Mouse (Mus musculus): ENCODE results near the gene Celsr2. TPM values are rescaled to one million over a fixed set of nuclear protein-coding genes. Genes with fewer than 3 reads are reported as not detected.
A peak's percentile ranks its signal among the peaks of the same experiment; 100 is the strongest.

The Celsr2 gene
- polyA plus RNA-seq, 1 experiment from 2014 or later: 65.2 TPM

DNA sequence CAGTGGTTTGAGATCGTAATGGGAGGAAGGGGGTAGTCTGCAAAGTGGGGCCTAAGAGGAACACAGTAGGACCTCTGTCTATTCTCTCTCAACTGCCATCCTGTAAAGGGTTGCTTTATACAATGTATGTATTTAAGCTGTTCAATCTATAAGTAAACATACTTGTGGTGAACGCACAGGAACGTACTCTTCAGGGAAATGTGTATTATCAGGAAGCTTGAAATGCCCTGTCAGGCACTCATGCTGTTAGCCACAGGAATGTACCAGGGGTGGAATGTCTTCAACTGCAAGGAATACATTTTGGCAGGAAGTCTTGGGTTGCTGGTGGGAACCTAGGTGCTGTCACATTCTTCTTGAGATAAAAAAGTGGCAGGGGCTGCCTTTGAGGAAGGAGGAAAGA is 42.7 kb downstream of the Celsr2 start:
- H3K4me2 ChIP-seq (ENCODE audit: low read depth): no peak overlapping the region
- H3K36me3 ChIP-seq (ENCODE audit: control insufficient read depth, insufficient read depth, low read length): no peaks in the 10 kb centered on the region
- ATAC-seq (ENCODE audit: insufficient read depth, low FRiP score, low TSS enrichment): no peak
- DNase-seq (ENCODE audit: low spot score): no peak
- H3K27ac ChIP-seq (ENCODE audit: low read depth, low read length): no peak overlapping the region
- no peaks in the 10 kb centered on the region for H3K27me3 ChIP-seq (ENCODE audit: control insufficient read depth, insufficient read depth, low read length)
- no peak overlapping the region for H3K4me3 ChIP-seq (ENCODE audit: low read depth, low read length)
- H3K4me1 ChIP-seq (ENCODE audit: control insufficient read depth, insufficient read depth, low read length): no peaks in the 10 kb centered on the region
- no peaks in the 10 kb centered on the region for H3K9me3 ChIP-seq (ENCODE audit: control insufficient read depth, low read length)
- 88% methylated on average over 3 of the region's 3 CpGs for WGBS
- no peak overlapping the region for H3K9ac ChIP-seq (ENCODE audit: low read length)

DNA sequence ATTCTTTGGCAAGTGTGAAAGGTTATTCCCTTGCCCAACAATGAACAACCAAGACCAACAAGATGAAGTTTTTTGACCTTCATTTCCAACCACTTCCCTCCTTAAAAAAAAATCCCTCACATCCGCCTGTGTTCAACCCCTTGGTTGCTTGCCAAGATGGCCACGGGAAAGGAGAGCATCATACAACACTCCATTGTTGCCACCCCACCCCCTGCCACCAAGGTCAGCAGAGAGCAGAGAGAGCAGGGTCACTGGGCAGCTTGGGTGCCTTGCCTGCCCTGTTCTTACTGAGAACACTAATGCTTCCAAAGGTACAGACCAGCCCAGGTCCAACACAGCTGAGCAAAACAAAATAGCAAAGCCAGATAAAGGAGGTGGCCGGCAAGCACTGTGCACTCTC is 43.1 kb downstream of the Celsr2 start:
- H3K4me2 ChIP-seq (ENCODE audit: low read depth): no peak overlapping the region
- H3K27ac ChIP-seq (ENCODE audit: low read depth, low read length): no peak overlapping the region
- H3K27me3 ChIP-seq (ENCODE audit: control insufficient read depth, insufficient read depth, low read length): no peaks in the 10 kb centered on the region
- H3K9me3 ChIP-seq (ENCODE audit: control insufficient read depth, low read length): no peaks in the 10 kb centered on the region
- 66% methylated on average over 3 of the region's 3 CpGs for WGBS
- no peak overlapping the region for H3K9ac ChIP-seq (ENCODE audit: low read length)
- ATAC-seq (ENCODE audit: insufficient read depth, low FRiP score, low TSS enrichment) (no peak), DNase-seq (ENCODE audit: low spot score) (no peak)
- no peak overlapping the region for H3K4me3 ChIP-seq (ENCODE audit: low read depth, low read length)
- no peaks in the 10 kb centered on the region for H3K36me3 ChIP-seq (ENCODE audit: control insufficient read depth, insufficient read depth, low read length)
- no peaks in the 10 kb centered on the region for H3K4me1 ChIP-seq (ENCODE audit: control insufficient read depth, insufficient read depth, low read length)

DNA sequence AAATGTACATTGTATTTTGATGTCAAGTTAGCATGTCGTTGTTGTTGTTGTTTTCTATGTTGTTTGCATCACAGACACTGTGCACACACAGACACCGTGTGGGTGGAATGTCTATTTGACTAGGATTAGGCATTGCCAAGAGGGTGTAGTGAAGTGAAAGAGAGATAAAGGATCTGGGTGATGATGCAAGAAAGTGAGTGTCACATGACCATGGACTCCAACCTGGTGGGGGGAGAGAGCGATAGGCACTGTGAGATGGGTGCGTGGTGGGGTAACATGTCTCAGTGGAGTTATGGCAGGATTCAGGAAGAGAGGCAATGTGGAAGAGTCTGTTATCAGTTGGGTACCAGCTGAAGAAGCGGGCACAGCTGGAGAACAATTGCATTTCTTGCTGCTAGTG is 46.6 kb downstream of the Celsr2 start:
- ATAC-seq (ENCODE audit: insufficient read depth, low FRiP score, low TSS enrichment) (no peak), DNase-seq (ENCODE audit: low spot score) (no peak)
- Histone ChIP-seq H3K27me3 (ENCODE audit: control insufficient read depth, insufficient read depth, low read length) (no peaks in the 10 kb centered on the region), H3K4me1 (ENCODE audit: control insufficient read depth, insufficient read depth, low read length) (no peaks in the 10 kb centered on the region), H3K36me3 (ENCODE audit: control insufficient read depth, insufficient read depth, low read length) (no peaks in the 10 kb centered on the region), H3K9me3 (ENCODE audit: control insufficient read depth, low read length) (no peaks in the 10 kb centered on the region), H3K27ac (ENCODE audit: low read depth, low read length) (no peak overlapping the region), H3K4me3 (ENCODE audit: low read depth, low read length) (no peak overlapping the region), H3K9ac (ENCODE audit: low read length) (no peak overlapping the region), H3K4me2 (ENCODE audit: low read depth) (no peak overlapping the region)
- WGBS: 85% methylated on average over 5 of the region's 5 CpGs

DNA sequence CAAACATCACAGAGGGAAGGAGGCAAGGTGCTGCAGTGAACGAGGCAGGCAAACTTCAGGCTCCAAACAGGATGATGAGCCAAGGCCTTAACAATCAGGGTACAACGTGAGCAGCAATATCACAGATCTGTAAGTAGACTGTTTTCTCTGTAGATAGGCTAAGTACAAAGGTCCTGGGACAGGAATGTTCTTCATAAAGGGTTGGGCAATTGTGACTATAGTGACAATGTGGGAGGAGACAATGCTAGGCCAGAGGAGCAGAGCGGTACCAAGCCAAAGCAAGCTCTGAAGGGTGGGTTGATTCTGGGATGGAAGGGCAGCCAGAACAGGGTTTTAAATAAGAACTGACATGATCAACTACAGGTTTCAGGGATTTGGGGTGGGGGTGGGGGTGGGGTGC is 47.5 kb downstream of the Celsr2 start:
- Histone ChIP-seq H3K27ac (ENCODE audit: low read depth, low read length) (no peak overlapping the region), H3K9me3 (ENCODE audit: control insufficient read depth, low read length) (no peaks in the 10 kb centered on the region), H3K4me1 (ENCODE audit: control insufficient read depth, insufficient read depth, low read length) (no peaks in the 10 kb centered on the region), H3K9ac (ENCODE audit: low read length) (no peak overlapping the region), H3K27me3 (ENCODE audit: control insufficient read depth, insufficient read depth, low read length) (no peaks in the 10 kb centered on the region), H3K4me3 (ENCODE audit: low read depth, low read length) (no peak overlapping the region), H3K36me3 (ENCODE audit: control insufficient read depth, insufficient read depth, low read length) (no peaks in the 10 kb centered on the region), H3K4me2 (ENCODE audit: low read depth) (no peak overlapping the region)
- no peak for DNase-seq (ENCODE audit: low spot score)
- ATAC-seq (ENCODE audit: insufficient read depth, low FRiP score, low TSS enrichment): no peak
- 91% methylated on average over 3 of the region's 3 CpGs for WGBS

DNA sequence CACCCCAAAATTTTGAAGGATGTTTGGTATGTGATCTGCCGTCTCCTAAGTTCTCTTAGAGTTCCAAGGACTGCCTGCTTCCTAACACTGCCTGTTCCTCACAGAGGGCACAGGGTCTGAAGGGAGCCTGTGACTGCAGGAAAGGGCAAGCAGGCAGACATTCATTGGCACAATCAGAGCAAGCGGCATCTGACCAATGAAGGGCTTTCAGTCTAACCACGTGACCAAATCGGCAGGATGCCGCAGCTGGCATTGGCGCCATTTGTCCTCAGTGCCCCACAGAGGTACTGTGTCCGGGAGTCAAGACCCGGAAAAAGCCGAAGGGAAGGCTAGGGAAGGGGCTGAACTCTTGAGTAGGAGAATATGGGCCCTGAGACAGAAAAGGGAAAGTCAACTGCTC is 48.2 kb downstream of the Celsr2 start:
- Histone ChIP-seq H3K9me3 (ENCODE audit: control insufficient read depth, low read length) (no peaks in the 10 kb centered on the region), H3K27ac (ENCODE audit: low read depth, low read length) (no peak overlapping the region), H3K4me1 (ENCODE audit: control insufficient read depth, insufficient read depth, low read length) (no peaks in the 10 kb centered on the region), H3K9ac (ENCODE audit: low read length) (no peak overlapping the region), H3K4me3 (ENCODE audit: low read depth, low read length) (no peak overlapping the region), H3K4me2 (ENCODE audit: low read depth) (peak overlapping the region; percentile 1; the same call in 1 of the 2 replicates), H3K27me3 (ENCODE audit: control insufficient read depth, insufficient read depth, low read length) (no peaks in the 10 kb centered on the region), H3K36me3 (ENCODE audit: control insufficient read depth, insufficient read depth, low read length) (no peaks in the 10 kb centered on the region)
- 57% methylated on average over 9 of the region's 9 CpGs for WGBS
- DNase-seq (ENCODE audit: low spot score) (peak; percentile 43), ATAC-seq (ENCODE audit: insufficient read depth, low FRiP score, low TSS enrichment) (peak; percentile 57; the same call in 1 of the 2 replicates)

DNA sequence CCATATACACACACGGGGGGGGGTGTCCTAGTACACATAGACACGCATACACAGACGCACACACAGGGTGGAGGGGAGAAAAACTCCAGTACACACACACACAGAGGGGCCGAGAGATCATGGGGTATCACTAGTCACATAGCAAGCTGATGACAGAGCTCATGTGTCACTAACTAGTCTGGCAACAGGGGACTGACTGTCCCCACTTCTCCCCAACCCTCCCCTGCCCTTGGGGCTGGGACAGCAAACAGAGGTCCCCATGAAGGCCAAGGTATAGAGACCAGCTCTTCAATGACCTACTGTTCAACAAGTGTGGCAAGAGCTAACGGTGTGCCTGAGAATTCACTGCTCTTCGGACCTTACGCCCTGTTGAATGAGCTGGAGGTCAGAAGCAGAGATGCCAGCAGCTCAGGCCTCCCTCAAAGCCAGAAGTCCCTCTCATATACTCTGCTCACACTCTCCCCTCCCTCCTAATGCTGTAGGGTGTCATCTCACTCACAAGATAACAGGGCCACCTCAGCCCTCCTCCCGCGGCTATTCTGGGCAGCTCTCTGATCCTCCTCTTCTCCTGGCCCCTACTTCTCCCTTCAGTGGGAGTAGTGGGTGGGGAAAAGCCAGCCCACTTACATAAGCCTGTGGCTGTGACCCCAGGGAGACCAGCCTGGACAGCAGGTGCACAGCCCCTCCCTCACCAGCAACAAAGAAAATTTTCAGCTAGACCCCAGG is 50.9 kb downstream of the Celsr2 start, which contains the start of gene Mybphl:
Gene Mybphl, plus strand, starts transcription at position 642 of the 726 bp plus-strand sequence.
- Histone ChIP-seq H3K36me3 (ENCODE audit: control insufficient read depth, insufficient read depth, low read length) (no peaks in the 10 kb centered on the region), H3K27me3 (ENCODE audit: control insufficient read depth, insufficient read depth, low read length) (no peaks in the 10 kb centered on the region), H3K27ac (ENCODE audit: low read depth, low read length) (no peak within 1 kb of the TSS), H3K4me1 (ENCODE audit: control insufficient read depth, insufficient read depth, low read length) (peaks cover 6% of the 10 kb centered on the region), H3K9me3 (ENCODE audit: control insufficient read depth, low read length) (no peaks in the 10 kb centered on the region), H3K4me2 (ENCODE audit: low read depth) (no peak within 1 kb of the TSS), H3K9ac (ENCODE audit: low read length) (no peak within 1 kb of the TSS), H3K4me3 (ENCODE audit: low read depth, low read length) (no peak within 1 kb of the TSS)
- 70% methylated on average over 9 of the region's 9 CpGs for WGBS
- DNase-seq (ENCODE audit: low spot score): no peak
- ATAC-seq (ENCODE audit: insufficient read depth, low FRiP score, low TSS enrichment): no peak

DNA sequence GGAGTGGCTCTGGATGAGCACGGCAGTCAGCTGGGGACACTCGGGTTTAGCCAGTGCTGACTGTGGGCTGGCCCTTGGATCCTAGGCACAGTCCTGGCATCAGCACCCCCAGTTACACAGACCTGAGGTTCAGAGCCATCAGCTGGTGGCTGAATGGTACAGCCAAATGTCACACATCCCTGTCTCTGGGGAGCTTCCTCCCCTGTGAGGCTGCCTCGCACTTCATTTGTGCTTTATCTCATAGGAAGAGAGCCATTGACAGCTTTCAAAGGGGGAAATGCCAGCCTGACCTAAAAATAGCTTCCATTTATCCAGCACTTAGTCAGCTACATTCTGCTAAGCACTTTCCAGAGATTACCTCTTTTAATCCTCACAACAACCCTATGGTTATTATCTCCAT is 51.7 kb downstream of the Celsr2 start:
- ATAC-seq (ENCODE audit: insufficient read depth, low FRiP score, low TSS enrichment) (no peak), DNase-seq (ENCODE audit: low spot score) (no peak)
- Histone ChIP-seq H3K36me3 (ENCODE audit: control insufficient read depth, insufficient read depth, low read length) (no peaks in the 10 kb centered on the region), H3K4me2 (ENCODE audit: low read depth) (no peak overlapping the region), H3K4me3 (ENCODE audit: low read depth, low read length) (no peak overlapping the region), H3K27me3 (ENCODE audit: control insufficient read depth, insufficient read depth, low read length) (no peaks in the 10 kb centered on the region), H3K4me1 (ENCODE audit: control insufficient read depth, insufficient read depth, low read length) (peaks cover 6% of the 10 kb centered on the region), H3K9me3 (ENCODE audit: control insufficient read depth, low read length) (no peaks in the 10 kb centered on the region), H3K9ac (ENCODE audit: low read length) (no peak overlapping the region), H3K27ac (ENCODE audit: low read depth, low read length) (no peak overlapping the region)
- WGBS: 78% methylated on average over 3 of the region's 3 CpGs

DNA sequence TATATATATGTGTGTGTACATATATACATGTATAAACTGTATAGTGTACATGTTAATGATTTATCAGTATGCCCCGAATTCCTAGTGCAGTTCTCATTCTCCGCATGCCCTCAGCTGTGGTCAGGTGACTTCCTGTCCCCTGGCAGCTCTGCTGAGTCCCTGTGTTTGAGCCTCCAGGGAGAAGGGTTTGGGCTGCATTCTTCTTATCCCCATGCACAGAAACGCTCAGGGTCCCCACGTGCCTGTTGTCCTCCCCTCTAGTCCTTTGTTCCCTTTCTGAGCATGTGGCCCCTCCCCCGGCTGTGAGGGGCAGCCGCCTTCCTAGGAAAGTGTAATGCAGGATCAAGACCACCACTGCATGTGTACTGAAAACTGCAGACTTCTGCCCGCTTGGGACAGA is 54.5 kb downstream of the Celsr2 start:
- peaks cover 6% of the 10 kb centered on the region for H3K4me1 ChIP-seq (ENCODE audit: control insufficient read depth, insufficient read depth, low read length)
- no peaks in the 10 kb centered on the region for H3K36me3 ChIP-seq (ENCODE audit: control insufficient read depth, insufficient read depth, low read length)
- ATAC-seq (ENCODE audit: insufficient read depth, low FRiP score, low TSS enrichment) (peak; percentile 48), DNase-seq (ENCODE audit: low spot score) (peak; percentile 59)
- no peak overlapping the region for H3K4me2 ChIP-seq (ENCODE audit: low read depth)
- no peak overlapping the region for H3K4me3 ChIP-seq (ENCODE audit: low read depth, low read length)
- peak overlapping the region; percentile 26 for H3K9ac ChIP-seq (ENCODE audit: low read length)
- no peaks in the 10 kb centered on the region for H3K9me3 ChIP-seq (ENCODE audit: control insufficient read depth, low read length)
- 13% methylated on average over 7 of the region's 7 CpGs for WGBS
- H3K27me3 ChIP-seq (ENCODE audit: control insufficient read depth, insufficient read depth, low read length): no peaks in the 10 kb centered on the region
- H3K27ac ChIP-seq (ENCODE audit: low read depth, low read length): no peak overlapping the region

DNA sequence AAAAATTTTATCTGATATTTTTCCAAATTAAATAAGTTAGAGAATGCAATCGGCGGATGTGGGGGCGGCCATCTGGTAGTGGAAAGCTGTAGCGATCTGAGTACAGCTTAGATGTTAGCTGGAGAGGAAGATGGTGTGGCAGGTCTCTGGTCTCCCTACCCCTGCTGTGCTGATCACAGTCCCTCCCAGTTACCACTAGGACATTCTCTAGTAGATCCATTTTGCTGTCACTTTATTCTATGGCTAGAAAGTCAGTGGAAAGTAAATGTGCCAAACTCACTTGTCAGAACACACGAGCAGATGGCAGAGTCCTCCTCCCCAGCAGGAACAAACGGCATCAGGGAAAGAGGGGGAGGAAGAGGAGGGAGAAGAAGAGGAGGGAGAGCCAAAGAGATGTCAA is 56.9 kb downstream of the Celsr2 start:
- Histone ChIP-seq H3K4me1 (ENCODE audit: control insufficient read depth, insufficient read depth, low read length) (peaks cover 6% of the 10 kb centered on the region), H3K9me3 (ENCODE audit: control insufficient read depth, low read length) (no peaks in the 10 kb centered on the region), H3K27ac (ENCODE audit: low read depth, low read length) (no peak overlapping the region), H3K4me3 (ENCODE audit: low read depth, low read length) (no peak overlapping the region), H3K4me2 (ENCODE audit: low read depth) (no peak overlapping the region), H3K27me3 (ENCODE audit: control insufficient read depth, insufficient read depth, low read length) (no peaks in the 10 kb centered on the region), H3K9ac (ENCODE audit: low read length) (no peak overlapping the region), H3K36me3 (ENCODE audit: control insufficient read depth, insufficient read depth, low read length) (peaks cover 4% of the 10 kb centered on the region)
- WGBS: 85% methylated on average over 6 of the region's 6 CpGs
- no peak for DNase-seq (ENCODE audit: low spot score)
- no peak for ATAC-seq (ENCODE audit: insufficient read depth, low FRiP score, low TSS enrichment)
